25 mouse cellular contexts compared by ENCODE assay signal in the genomic region with DNA sequence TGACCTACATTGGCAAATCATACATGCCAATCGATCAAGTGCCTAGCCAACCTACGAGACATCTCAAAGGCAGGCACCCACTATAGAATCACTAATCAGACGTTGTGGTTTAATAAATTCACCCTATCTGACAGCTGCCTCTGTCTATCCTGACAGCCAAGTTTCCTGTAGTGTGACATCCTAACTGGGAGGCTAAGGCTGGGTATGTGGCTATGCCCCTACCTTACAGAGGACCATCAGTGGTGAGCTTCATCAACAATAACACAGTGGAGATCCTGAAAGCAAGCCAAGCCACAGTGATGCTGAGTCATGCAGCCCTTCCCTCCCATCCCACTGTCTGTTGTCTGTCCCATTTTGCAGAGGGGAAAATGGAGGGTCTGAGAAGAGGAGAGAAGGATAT.
"Had no signal": no experiment of that assay in that cellular context is flagged by ENCODE, and none has a peak within 500 bp of the region (broad histone marks: within the 10 kb centered on the region; RNA-seq: fewer than 3 reads in every experiment).

No protein-coding gene starts in this region.

- H3K27ac ChIP-seq: gastrocnemius, adult 2 months; hindbrain, embryonic 10.5 days; hindbrain, embryonic 12.5 days; hindbrain, embryonic 14.5 days; intestine, embryonic 15.5 days; limb, embryonic 12.5 days; liver, embryonic 12.5 days; liver, embryonic 14.5 days had no signal

- H3K4me1 ChIP-seq: liver, embryonic 12.5 days had no signal

- H3K36me3 ChIP-seq: heart, embryonic 10.5 days; heart, embryonic 12.5 days; hindbrain, embryonic 10.5 days; hindbrain, embryonic 12.5 days; intestine, embryonic 15.5 days; limb, embryonic 10.5 days; limb, embryonic 12.5 days; liver, embryonic 12.5 days had no signal

- H3K4me3 ChIP-seq: gastrocnemius, adult 2 months; heart, embryonic 10.5 days; heart, embryonic 12.5 days; hindbrain, embryonic 10.5 days; hindbrain, embryonic 12.5 days; intestine, embryonic 15.5 days; limb, embryonic 10.5 days; limb, embryonic 12.5 days; liver, embryonic 12.5 days had no signal

- H3K27me3 ChIP-seq: heart, embryonic 12.5 days; hindbrain, embryonic 12.5 days; intestine, embryonic 15.5 days; liver, embryonic 12.5 days had no signal

- H3K9ac ChIP-seq: heart, embryonic 12.5 days; hindbrain, embryonic 12.5 days; hindbrain, embryonic 14.5 days; intestine, embryonic 15.5 days; limb, embryonic 12.5 days; liver, embryonic 12.5 days; liver, embryonic 14.5 days had no signal

- ATAC-seq: hindbrain, embryonic 16.5 days; inflammation-experienced regulatory T-cells, adult 6 months; intestine, embryonic 15.5 days; intestine, postnatal 0 days; liver, embryonic 12.5 days had no signal

- H3K9me3 ChIP-seq: heart, embryonic 10.5 days; heart, embryonic 12.5 days; hindbrain, embryonic 10.5 days; hindbrain, embryonic 12.5 days; intestine, embryonic 15.5 days; limb, embryonic 10.5 days; limb, embryonic 12.5 days; liver, embryonic 12.5 days had no signal

- H3K4me2 ChIP-seq: heart, embryonic 12.5 days; hindbrain, embryonic 12.5 days; hindbrain, embryonic 14.5 days; intestine, embryonic 15.5 days; limb, embryonic 12.5 days; liver, embryonic 12.5 days had no signal

- DNase-seq: gastrocnemius, adult 2 months; gastrocnemius, postnatal 10 days; gastrocnemius, postnatal 25 days; heart, adult 18-20 months; heart, postnatal 10 days; heart, postnatal 4 days; kidney, adult 18-20 months; kidney, adult 8-10 months; kidney, postnatal 10 days; kidney, postnatal 25 days; layer of hippocampus, adult 9-11 months; liver had no signal
